Mouse (Mus musculus) effector memory CD4-positive, alpha-beta T cell, adult 7 months (primary cell): ENCODE results near the gene Glis1. TPM values are rescaled to one million over a fixed set of nuclear protein-coding genes. Genes with fewer than 3 reads are reported as not detected.

Source experiments
- polyA plus RNA-seq: library from polyadenylated mRNA; unstranded; fragments of 100-300 nt; shearing (Covaris generic); gene quantifications from one replicate; pipeline ENCODE4 v1.2.1, GENCODE M21; 2017

The Glis1 gene
- polyA plus RNA-seq: 0.43 TPM

DNA sequence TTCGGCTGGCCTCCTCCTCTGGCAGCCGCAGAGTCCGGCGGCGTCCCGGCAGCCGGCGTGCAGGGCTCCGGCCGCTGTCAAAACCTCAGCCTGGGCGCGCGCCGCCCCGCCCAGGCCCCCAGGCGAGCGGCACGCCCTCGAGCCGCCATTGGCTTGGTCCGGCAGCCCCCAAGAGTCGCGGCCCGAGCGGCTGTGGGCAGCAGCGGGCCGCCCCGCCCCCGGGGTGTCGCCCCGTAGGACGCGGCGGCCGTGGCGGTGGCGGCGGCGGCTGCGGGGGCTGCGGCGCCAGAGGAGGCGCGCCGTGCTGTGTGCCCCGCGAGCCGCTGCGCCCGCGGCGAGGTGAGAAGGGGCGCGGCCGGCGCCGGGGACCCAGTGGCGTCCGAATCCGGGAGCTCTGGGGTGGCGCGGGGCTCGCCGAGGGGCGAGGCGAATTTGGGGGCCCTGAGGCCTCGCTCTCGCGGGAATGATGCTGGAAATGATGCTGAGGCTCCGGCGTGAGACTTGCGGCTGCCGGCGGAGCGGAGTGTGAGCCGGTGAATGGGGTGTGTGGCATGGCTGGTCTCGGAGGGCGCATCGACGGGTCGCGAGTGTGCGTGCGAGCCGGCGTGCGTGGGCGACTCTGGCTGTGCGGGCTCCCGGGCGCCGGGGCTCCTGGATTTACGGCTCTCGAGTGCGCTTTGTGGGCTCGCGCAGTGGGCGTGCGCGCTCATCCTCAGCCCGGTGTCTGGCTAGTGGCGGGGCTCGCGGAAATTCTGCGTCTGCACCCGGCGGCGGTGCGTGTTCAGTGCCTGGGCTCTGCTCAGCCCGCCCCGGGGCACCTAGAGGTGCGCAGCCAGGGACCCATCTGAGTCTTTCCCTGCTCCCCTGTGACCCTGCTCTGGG, at the start of gene Glis1:
TSS of gene Glis1 (plus strand) at position 236 of the 882 bp plus-strand sequence.

DNA sequence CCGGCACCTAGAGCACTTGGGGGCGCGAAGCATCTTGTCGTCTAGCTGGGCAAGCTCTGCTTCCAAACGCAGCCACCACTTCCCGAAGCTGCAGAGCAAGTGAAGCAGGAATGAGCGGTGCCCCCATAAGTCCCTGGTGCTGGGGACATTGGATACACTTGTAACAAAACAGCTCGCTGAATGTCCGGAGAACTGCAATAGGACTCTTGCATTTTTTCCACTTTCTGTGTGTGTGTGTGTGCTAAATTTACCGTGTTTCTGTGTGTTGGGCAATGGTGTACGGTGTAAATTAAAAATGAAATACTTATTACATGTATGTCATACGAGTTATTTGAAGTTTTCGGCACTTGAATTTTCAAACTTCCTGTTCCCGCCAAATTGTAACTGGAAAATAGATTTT, 249.7 kb downstream of the Glis1 start, which contains the start of gene Dmrtb1:
TSS of gene Dmrtb1 (minus strand) at position 101 of the 400 bp plus-strand sequence.

Other genes with a start within 250 kb of the Glis1 start
- gene Ldlrad1, start 225.4 kb upstream of the Glis1 start, polyA plus RNA-seq: not detected
- gene Lrrc42, start 181.1 kb upstream of the Glis1 start, polyA plus RNA-seq: 9.6 TPM
- 6.0 TPM for gene Hspb11, start 181.0 kb upstream of the Glis1 start, polyA plus RNA-seq
- gene Dio1, start 127.4 kb upstream of the Glis1 start, polyA plus RNA-seq: 0.29 TPM
- 46.5 TPM for gene Yipf1, start 120.2 kb upstream of the Glis1 start, polyA plus RNA-seq
- gene Ndc1, start 66.8 kb upstream of the Glis1 start, polyA plus RNA-seq: 5.1 TPM
- gene Dmrtb1, start 249.6 kb downstream of the Glis1 start, polyA plus RNA-seq: not detected